Comparison of ENCODE assay signal across 21 mouse cellular contexts in genomic region chr8:13504894-13505674, GRCm38 (mm10). TPM values are rescaled to one million over a fixed set of nuclear protein-coding genes. Genes with fewer than 3 reads are reported as not detected.
DNase-seq lines count a peak whose midpoint lies in the region; ATAC-seq lines count a peak whose summit lies in the region.
"Had no signal": no experiment of that assay in that cellular context is flagged by ENCODE, and none has a peak within 500 bp of the region (broad histone marks: within the 10 kb centered on the region; RNA-seq: fewer than 3 reads in every experiment).

No protein-coding gene starts in this region.

- no peaks in the 10 kb centered on the region for H3K9me3 ChIP-seq in kidney, embryonic 14.5 days (ENCODE audit: control insufficient read depth, low read length)
- H3K9me3 ChIP-seq in intestine, embryonic 16.5 days (ENCODE audit: control insufficient read depth, low read length), result no peaks in the 10 kb centered on the region
- H3K9me3 ChIP-seq in stomach, embryonic 16.5 days (replicated peaks; ENCODE audit: control insufficient read depth, low read length), result no peaks in the 10 kb centered on the region; the same call in 1 of the 2 replicates
- H3K9me3 ChIP-seq: embryonic facial prominence, embryonic 12.5 days; forebrain, embryonic 13.5 days; heart, embryonic 15.5 days; hindbrain, embryonic 15.5 days; neural tube, embryonic 15.5 days had no signal

- H3K4me3 ChIP-seq in kidney, embryonic 14.5 days (ENCODE audit: low read length), result no peak overlapping the region
- no peak overlapping the region for H3K4me3 ChIP-seq in intestine, embryonic 16.5 days (ENCODE audit: low read length)
- H3K4me3 ChIP-seq in stomach, embryonic 16.5 days (replicated peaks; ENCODE audit: low read length), result no peak overlapping the region
- H3K4me3 ChIP-seq: embryonic facial prominence, embryonic 12.5 days; erythroblast, embryonic 14.5 days; forebrain, embryonic 13.5 days; heart, adult 2 months; heart, embryonic 15.5 days; hindbrain, embryonic 15.5 days; neural tube, embryonic 15.5 days had no signal

- peak; percentile 52 to 73 for DNase-seq in kidney, adult 8-10 months
- DNase-seq in kidney, postnatal 14 days, result peak; percentile 68
- DNase-seq in urinary bladder, adult 18-20 months (ENCODE audit: low spot score in 2 of 2), result no peak
- no peak for DNase-seq in cerebellum, adult 11 months
- DNase-seq: cerebellum, adult 9-11 months; gastrocnemius, postnatal 14 days; heart, postnatal 4 days; lung, adult 18-20 months; thymus, postnatal 4 days had no signal

- H3K4me1 ChIP-seq in kidney, embryonic 14.5 days (ENCODE audit: control insufficient read depth, insufficient read depth, low read length), result no peaks in the 10 kb centered on the region
- H3K4me1 ChIP-seq in intestine, embryonic 16.5 days (ENCODE audit: control insufficient read depth, insufficient read depth, low read length), result peaks cover 29% of the 10 kb centered on the region
- peaks cover 24% of the 10 kb centered on the region for H3K4me1 ChIP-seq in stomach, embryonic 16.5 days (ENCODE audit: control insufficient read depth, insufficient read depth, low read length)
- H3K4me1 ChIP-seq: embryonic facial prominence, embryonic 12.5 days; forebrain, embryonic 13.5 days; hindbrain, embryonic 15.5 days; neural tube, embryonic 15.5 days had no signal

- no peak for ATAC-seq in kidney, embryonic 14.5 days (ENCODE audit: low FRiP score, low TSS enrichment)
- peak; percentile 81 for ATAC-seq in intestine, embryonic 16.5 days
- ATAC-seq in stomach, embryonic 16.5 days (ENCODE audit: insufficient read depth, low FRiP score), result no peak
- ATAC-seq: forebrain, embryonic 13.5 days; midbrain, embryonic 16.5 days had no signal

- no peak overlapping the region for H3K4me2 ChIP-seq in kidney, embryonic 14.5 days (replicated peaks; ENCODE audit: low read depth, low read length)
- no peak overlapping the region for H3K4me2 ChIP-seq in intestine, embryonic 16.5 days (ENCODE audit: low read depth, low read length)
- H3K4me2 ChIP-seq in stomach, embryonic 16.5 days (ENCODE audit: low read depth, low read length), result 0 out of 2 replicates have a peak overlapping the region, but pooled peaks have one; percentile 3
- H3K4me2 ChIP-seq: embryonic facial prominence, embryonic 12.5 days; forebrain, embryonic 13.5 days; heart, embryonic 15.5 days; hindbrain, embryonic 15.5 days; neural tube, embryonic 15.5 days had no signal

- no peaks in the 10 kb centered on the region for H3K27me3 ChIP-seq in kidney, embryonic 14.5 days (ENCODE audit: control insufficient read depth, insufficient read depth, low read length)
- no peaks in the 10 kb centered on the region for H3K27me3 ChIP-seq in intestine, embryonic 16.5 days (replicated peaks; ENCODE audit: control insufficient read depth, insufficient read depth, low read length)
- no peaks in the 10 kb centered on the region for H3K27me3 ChIP-seq in stomach, embryonic 16.5 days (ENCODE audit: control insufficient read depth, insufficient read depth, low read length)
- H3K27me3 ChIP-seq: embryonic facial prominence, embryonic 12.5 days; forebrain, embryonic 13.5 days; hindbrain, embryonic 15.5 days; neural tube, embryonic 15.5 days had no signal

- H3K9ac ChIP-seq in kidney, embryonic 14.5 days (ENCODE audit: low read depth, low read length), result no peak overlapping the region
- H3K9ac ChIP-seq in intestine, embryonic 16.5 days (ENCODE audit: low read depth, low read length), result no peak overlapping the region
- no peak overlapping the region for H3K9ac ChIP-seq in stomach, embryonic 16.5 days (ENCODE audit: low read length)
- H3K9ac ChIP-seq: embryonic facial prominence, embryonic 12.5 days; forebrain, embryonic 13.5 days; heart, embryonic 15.5 days; hindbrain, embryonic 15.5 days; neural tube, embryonic 15.5 days had no signal

- H3K36me3 ChIP-seq in kidney, embryonic 14.5 days (ENCODE audit: control insufficient read depth, insufficient read depth, low read length), result no peaks in the 10 kb centered on the region
- no peaks in the 10 kb centered on the region for H3K36me3 ChIP-seq in intestine, embryonic 16.5 days (ENCODE audit: control insufficient read depth, insufficient read depth, low read length)
- no peaks in the 10 kb centered on the region for H3K36me3 ChIP-seq in stomach, embryonic 16.5 days (ENCODE audit: control insufficient read depth, insufficient read depth, low read length)
- H3K36me3 ChIP-seq: embryonic facial prominence, embryonic 12.5 days; heart, embryonic 15.5 days; hindbrain, embryonic 15.5 days; neural tube, embryonic 15.5 days had no signal

- H3K27ac ChIP-seq in kidney, embryonic 14.5 days (ENCODE audit: low read depth, low read length), result no peak overlapping the region
- H3K27ac ChIP-seq in intestine, embryonic 16.5 days (ENCODE audit: low read length), result peak overlapping the region; percentile 81
- peak overlapping the region; percentile 67 for H3K27ac ChIP-seq in stomach, embryonic 16.5 days (ENCODE audit: low read length)
- H3K27ac ChIP-seq: embryonic facial prominence, embryonic 12.5 days; forebrain, embryonic 13.5 days; heart, adult 2 months; heart, embryonic 15.5 days; hindbrain, embryonic 15.5 days; neural tube, embryonic 15.5 days had no signal

RNA-seq across cellular contexts. Expression of gene Gas6, which starts 10.8 kb away (rescaled TPM):
- 12.0 and 18.7 TPM in 2 replicates for polyA plus RNA-seq in kidney, embryonic 14.5 days (2014; fragmentation: Nextera tagmentation; extraction: Ambion mirVana)
- polyA plus RNA-seq in intestine, embryonic 16.5 days (2015; fragmentation: Nextera tagmentation; extraction: Ambion mirVana), result 55.8 and 60.7 TPM in 2 replicates
- polyA plus RNA-seq in stomach, embryonic 16.5 days (2015; fragmentation: Nextera tagmentation; extraction: Ambion mirVana), result 151 and 162 TPM in 2 replicates

RNA-seq across cellular contexts. Expression of gene 1700029H14Rik, which starts 57.2 kb away (rescaled TPM):
- not detected in 2 replicates for polyA plus RNA-seq in kidney, embryonic 14.5 days (2014; fragmentation: Nextera tagmentation; extraction: Ambion mirVana)
- not detected in 2 replicates for polyA plus RNA-seq in intestine, embryonic 16.5 days (2015; fragmentation: Nextera tagmentation; extraction: Ambion mirVana)
- polyA plus RNA-seq in stomach, embryonic 16.5 days (2015; fragmentation: Nextera tagmentation; extraction: Ambion mirVana), result not detected in 2 replicates
- polyA plus RNA-seq: embryonic facial prominence, embryonic 12.5 days; erythroblast, embryonic 14.5 days; forebrain, embryonic 13.5 days; heart, embryonic 15.5 days; hindbrain, embryonic 15.5 days; limb, embryonic 14.5 days; midbrain, embryonic 16.5 days; neural tube, embryonic 15.5 days had no signal

Comparison
In these comparisons a context has a peak if more than half of its experiments do, and no peak if none do; other contexts are left out.
1. DNase-seq: peak in kidney, adult 8-10 months (2 of 2) and kidney, postnatal 14 days (single experiment); none in urinary bladder, adult 18-20 months (0 of 2) and cerebellum, adult 11 months (single experiment).